Mouse (Mus musculus) heart, adult 2 months (tissue): Measurements from ENCODE around the gene Mtmr4.

Source experiments
- CTCF ChIP-seq: fragments of 200-600 bp; IDR thresholded peaks from 2 replicates; pipeline ENCODE4 v1.8.1; 2022; ENCODE audit warnings: antibody characterized with exemption, mild to moderate bottlenecking, moderate library complexity
- EP300 ChIP-seq: fragments of 200-500 bp; IDR thresholded peaks from 2 replicates; pipeline ENCODE4 v1.6.1; 2011; ENCODE audit warnings: low read depth, low read length, control low read depth; ENCODE audit not compliant: insufficient read depth

DNA sequence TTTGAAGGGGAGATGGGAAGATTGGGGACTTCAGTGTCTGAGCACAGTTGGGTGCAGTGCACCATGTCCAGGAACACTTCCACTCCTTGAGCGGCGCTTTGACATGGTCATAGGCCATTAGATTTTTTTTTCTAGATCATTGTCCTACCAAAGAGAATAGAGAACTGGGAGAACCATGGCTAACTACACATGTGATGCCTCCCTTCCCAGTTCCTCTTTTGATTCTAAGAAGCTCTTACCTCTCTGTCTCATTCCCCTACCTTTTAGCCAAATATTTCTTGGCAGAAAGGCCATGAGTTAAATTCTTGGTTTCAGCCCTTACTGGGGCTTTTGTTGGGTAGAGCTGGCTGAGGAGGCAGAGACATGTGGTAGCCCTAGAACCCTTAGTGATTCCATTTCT, 11.6 kb downstream of the Mtmr4 start:
- TF ChIP-seq EP300 (no peak), CTCF (no peak)
